Mouse (Mus musculus) liver, adult 2 months (tissue): ENCODE data around the gene Cacna2d1.

Experiments
- CTCF ChIP-seq: fragments of 200-500 bp; IDR thresholded peaks from 2 replicates; pipeline ENCODE4 v1.5.1; 2011; ENCODE audit warnings: low read depth, low read length, control low read depth
- POLR2A ChIP-seq: fragments of 200-500 bp; IDR thresholded peaks from 2 replicates; pipeline ENCODE4 v1.6.1; 2011; ENCODE audit warnings: low read length, control low read depth; ENCODE audit not compliant: insufficient read depth; ENCODE audit errors: extremely low read depth

DNA sequence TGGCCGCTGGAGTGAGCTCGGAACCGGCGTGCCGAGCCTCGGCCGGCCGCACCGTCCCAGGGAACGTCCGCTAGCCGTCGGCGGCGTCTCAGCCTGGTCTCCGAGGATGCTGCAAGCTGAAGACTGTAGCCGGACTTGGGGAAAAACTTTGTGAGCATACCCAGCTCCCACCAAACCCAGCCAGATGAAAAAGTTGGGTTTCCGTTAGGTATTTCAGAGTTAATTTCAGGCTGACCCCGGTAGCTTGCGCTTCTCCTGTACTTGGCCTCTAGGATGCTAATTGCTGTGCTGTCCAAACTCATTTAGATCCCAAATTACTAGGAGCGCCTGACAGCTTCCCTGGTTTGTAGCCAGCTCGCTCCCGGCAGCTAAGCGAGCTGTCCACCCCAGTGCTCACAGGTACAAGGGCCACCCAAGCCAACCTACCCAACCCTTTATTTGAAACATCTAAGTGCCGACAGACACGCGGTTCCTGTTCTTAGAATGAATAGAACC lies 790 bp downstream of the Cacna2d1 start:
- TF ChIP-seq POLR2A (no peak), CTCF (no peak)
